Mouse (Mus musculus) small intestine, adult 2 months (tissue): ENCODE data around the gene Mfap2.

Experiments
- CTCF ChIP-seq: fragments of 200-500 bp; IDR thresholded peaks from 2 replicates; pipeline ENCODE4 v1.5.1; 2012; ENCODE audit warnings: low read depth, mild to moderate bottlenecking, control low read depth, inconsistent platforms, low read length, moderate library complexity, mixed read lengths; ENCODE audit not compliant: insufficient replicate concordance, insufficient read length; ENCODE audit errors: extremely low read depth
- POLR2A ChIP-seq: fragments of 200-500 bp; IDR thresholded peaks from 2 replicates; pipeline ENCODE4 v1.6.1; 2012; ENCODE audit warnings: low read depth, mild to moderate bottlenecking, control low read depth, inconsistent platforms, low read length, moderate library complexity

- TF ChIP-seq CTCF (no peak), POLR2A (no peak)
Measured at GRCm38 (mm10) chr4:141053568-141054161, 43.4 kb downstream of the Mfap2 start.
